Mouse (Mus musculus) heart, postnatal 25 days (tissue): ENCODE data around the gene Drd2. TPM values are rescaled to one million over a fixed set of nuclear protein-coding genes. Genes with fewer than 3 reads are reported as not detected.

Experiments used
- DNase-seq: peaks from one replicate; pipeline ENCODE4 v3.0.0; 2022; ENCODE audit warnings: low spot score
- intact Hi-C: fragments of 180-260 bp; cut with DNase I; formaldehyde crosslinking; loops from one replicate; pipeline ENCODE4 v1.15.1; 2025
- total RNA-seq, 2 experiments: library from RNA; stranded (reverse); gene quantifications; 2 replicates each; pipeline ENCODE4 v1.2.3; 2021

The Drd2 gene
- total RNA-seq, 2 experiments from 2014 or later: 1.0 to 1.4 TPM

DNA sequence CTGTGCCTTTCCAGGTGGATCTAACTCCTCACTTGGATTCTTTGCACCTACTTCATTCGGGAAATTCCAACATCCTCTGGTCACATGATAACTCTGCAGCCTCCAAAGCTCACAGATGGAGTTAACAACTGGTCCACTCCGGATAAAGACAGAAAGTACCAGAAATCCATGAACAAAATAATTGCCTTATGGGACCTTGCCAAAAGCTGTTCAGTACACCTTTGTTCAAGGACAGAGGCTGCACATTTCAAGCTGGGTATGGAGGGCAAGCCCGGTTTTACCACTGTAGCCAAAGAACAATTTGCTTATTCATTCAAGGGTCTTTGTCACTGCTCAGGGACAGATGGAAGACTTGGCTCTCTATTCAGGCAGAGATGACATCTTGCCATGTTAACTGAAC, 102.2 kb downstream of the Drd2 start:
- no peak for DNase-seq
- intact Hi-C loops: no loop called here

DNA sequence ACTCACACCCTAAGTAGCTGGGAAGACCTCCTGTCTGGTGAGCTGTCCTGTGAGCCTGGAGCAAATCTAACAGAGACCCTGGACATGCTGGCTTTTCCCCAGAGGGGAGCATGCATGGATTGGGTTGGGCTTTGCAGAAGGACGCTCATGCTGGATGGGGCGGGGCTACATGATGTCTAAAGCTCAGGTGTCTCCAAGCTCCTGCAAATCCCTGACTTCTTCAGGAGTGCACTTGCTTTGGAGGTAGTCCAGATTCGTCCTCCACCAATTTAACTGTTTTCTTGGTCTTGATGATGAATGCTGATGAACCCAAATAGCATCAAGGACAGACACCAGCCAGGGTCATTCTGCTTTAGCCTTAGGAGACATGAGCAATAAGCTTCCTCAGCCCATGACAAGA, 110.1 kb downstream of the Drd2 start:
- intact Hi-C loops: no loop called here

DNA sequence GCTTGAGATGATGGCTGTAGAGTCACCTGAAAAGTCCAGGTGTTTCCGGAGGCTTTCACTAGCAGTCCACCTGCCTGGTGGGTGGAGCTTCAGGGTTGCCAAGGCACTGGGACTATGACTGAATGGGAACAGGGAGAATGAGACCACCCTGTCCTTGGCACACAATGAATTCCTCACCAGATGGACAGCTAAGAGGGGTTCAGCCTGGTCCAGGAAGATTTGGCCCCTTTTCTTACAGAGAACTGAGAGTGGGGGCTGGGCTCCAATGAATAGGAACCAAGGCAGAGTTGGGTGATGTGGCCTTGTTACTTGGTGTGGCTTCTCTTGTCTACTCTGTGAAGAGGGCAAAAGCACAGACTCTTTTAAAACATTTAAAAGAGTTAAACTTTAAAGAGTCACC, 112.0 kb downstream of the Drd2 start:
- intact Hi-C loops: no loop called here
- no peak for DNase-seq

More for the DNA sequence above, 110.1 kb downstream of the Drd2 start:
- DNase-seq: no peak

DNA sequence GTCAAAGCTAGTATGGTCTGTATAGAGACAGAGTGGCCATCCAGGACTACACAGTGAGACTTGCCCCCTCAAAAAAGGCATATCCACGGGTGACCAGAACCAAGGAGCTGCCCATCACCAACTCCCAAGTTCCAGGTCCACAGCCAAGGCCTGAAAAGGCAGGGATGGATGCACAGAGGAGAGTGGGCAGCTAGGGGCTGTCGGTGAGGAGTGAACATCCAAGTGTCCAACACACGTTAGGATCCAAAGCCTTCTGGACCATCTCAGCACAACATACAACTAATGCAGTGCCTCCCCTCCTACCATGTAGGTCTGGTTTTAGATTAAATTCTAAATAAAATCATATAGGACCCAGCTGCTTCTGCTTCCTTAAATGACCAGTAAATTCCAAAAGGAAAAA, 115.7 kb downstream of the Drd2 start:
- intact Hi-C loops: no loop called here

More for the DNA sequence above, 115.7 kb downstream of the Drd2 start:
- DNase-seq: no peak

Other genes starting within 250 kb of the Drd2 start
- not detected for gene Gm4894, start 90.1 kb upstream of the Drd2 start, total RNA-seq
- not detected for gene Ankk1, start 86.4 kb downstream of the Drd2 start, total RNA-seq
- gene Ttc12, start 145.6 kb downstream of the Drd2 start, total RNA-seq: 10 to 100 TPM in 1 of 2 experiments, 1 to 10 TPM in 1; 9.1 to 11.0 TPM